Mouse (Mus musculus) heart, embryonic 11.5 days (tissue): ENCODE measurements around the gene Car15. TPM values are rescaled to one million over a fixed set of nuclear protein-coding genes. Genes with fewer than 3 reads are reported as not detected.
A peak's percentile ranks its signal among the peaks of the same experiment; 100 is the strongest.

Source experiments
- ATAC-seq: fragments of 200-750 bp; cut with Nextera tagmentation; replicated peaks from 2 replicates; pipeline ENCODE4 v1.8.0; 2017; ENCODE audit warnings: moderate library complexity; ENCODE audit not compliant: insufficient number of reproducible peaks, low FRiP score, low TSS enrichment
- H3K27ac ChIP-seq: fragments of 300-500 bp; sonication (generic); 2 replicates; pipeline ENCODE4 v1.5.1; 2014; ENCODE audit warnings: mild to moderate bottlenecking, low read depth, low read length
- H3K27me3 ChIP-seq: fragments of 300-500 bp; sonication (generic); 2 replicates; pipeline ENCODE4 v1.6.1; 2014; ENCODE audit warnings: mild to moderate bottlenecking, low read length, mixed read lengths; ENCODE audit not compliant: control insufficient read depth, insufficient read depth
- H3K36me3 ChIP-seq: fragments of 300-500 bp; sonication (generic); 2 replicates; pipeline ENCODE4 v1.6.1; 2014; ENCODE audit warnings: mild to moderate bottlenecking, low read length, moderate library complexity, mixed read lengths; ENCODE audit not compliant: control insufficient read depth, insufficient read depth
- H3K4me1 ChIP-seq: fragments of 300-500 bp; sonication (generic); 2 replicates; pipeline ENCODE4 v1.6.1; 2014; ENCODE audit warnings: low read length; ENCODE audit not compliant: control insufficient read depth, insufficient read depth
- H3K4me2 ChIP-seq: fragments of 300-500 bp; sonication (generic); 2 replicates; pipeline ENCODE4 v1.6.1; 2014; ENCODE audit warnings: mild to moderate bottlenecking, moderate library complexity
- H3K4me3 ChIP-seq: fragments of 300-500 bp; sonication (generic); 2 replicates; pipeline ENCODE4 v1.5.1; 2014; ENCODE audit warnings: low read depth, low read length
- H3K9ac ChIP-seq: fragments of 300-500 bp; sonication (generic); 2 replicates; pipeline ENCODE4 v1.6.1; 2014; ENCODE audit warnings: mild to moderate bottlenecking, low read depth, low read length, moderate library complexity
- H3K9me3 ChIP-seq: fragments of 300-500 bp; sonication (generic); replicated peaks from 2 replicates; pipeline ENCODE4 v1.6.1; 2016; ENCODE audit warnings: low read length; ENCODE audit not compliant: control insufficient read depth
- WGBS: fragments of 180-500 bp; shearing (Covaris S2); extraction: QIAGEN DNeasy Blood & Tissue Kit; methylation state at CpG from one replicate; pipeline ENCODE4 v1.1.7; 2014; ENCODE audit not compliant: insufficient replicate concordance; 5-methylcytosine and 5-hydroxymethylcytosine counted together
- polyA plus RNA-seq: library from polyadenylated mRNA; unstranded; fragments of >200 nt; fragmentation: Nextera tagmentation; extraction: Ambion mirVana; gene quantifications from 2 replicates; pipeline ENCODE4 v1.2.1, GENCODE M21; 2014

Car15 gene
- polyA plus RNA-seq, 1 experiment from 2014 or later, result 1.9 TPM

GRCm38 (mm10) chr16:17812120-17812519 is 26.0 kb downstream of the Car15 start:
- H3K27ac ChIP-seq, result no peak overlapping the region
- no peak for ATAC-seq

GRCm38 (mm10) chr16:17809711-17810110 is 28.5 kb downstream of the Car15 start:
- H3K27me3 ChIP-seq, result peaks cover 40% of the 10 kb centered on the region
- H3K27ac ChIP-seq, result peak overlapping the region; percentile 57; the same call in 1 of the 2 replicates
- H3K4me3 ChIP-seq, result no peak overlapping the region
- WGBS, result 28% methylated on average over 7 of the region's 7 CpGs
- no peaks in the 10 kb centered on the region for H3K36me3 ChIP-seq
- no peak for ATAC-seq
- no peaks in the 10 kb centered on the region for H3K9me3 ChIP-seq
- peaks cover 34% of the 10 kb centered on the region for H3K4me1 ChIP-seq
- H3K4me2 ChIP-seq, result no peak overlapping the region
- H3K9ac ChIP-seq, result no peak overlapping the region

More at GRCm38 (mm10) chr16:17812120-17812519, 26.0 kb downstream of the Car15 start:
- Histone ChIP-seq H3K27me3 (peaks cover 37% of the 10 kb centered on the region), H3K9ac (no peak overlapping the region), H3K36me3 (no peaks in the 10 kb centered on the region), H3K4me3 (no peak overlapping the region), H3K4me2 (no peak overlapping the region), H3K4me1 (peaks cover 29% of the 10 kb centered on the region), H3K9me3 (no peaks in the 10 kb centered on the region)
- 3% methylated on average over 5 of the region's 5 CpGs for WGBS

GRCm38 (mm10) chr16:17809125-17809524 is 29.0 kb downstream of the Car15 start:
- Histone ChIP-seq H3K4me1 (peaks cover 40% of the 10 kb centered on the region), H3K36me3 (no peaks in the 10 kb centered on the region), H3K27ac (no peak overlapping the region), H3K4me2 (no peak overlapping the region), H3K4me3 (no peak overlapping the region), H3K9ac (no peak overlapping the region), H3K9me3 (no peaks in the 10 kb centered on the region), H3K27me3 (peaks cover 43% of the 10 kb centered on the region)
- ATAC-seq, result no peak
- WGBS, result 71% methylated on average over 4 of the region's 4 CpGs

- peak overlapping the region; percentile 49 for H3K4me3 ChIP-seq
- H3K27ac ChIP-seq, result peak overlapping the region; percentile 41; the same call in 1 of the 2 replicates
- H3K4me1 ChIP-seq, result peaks cover 52% of the 10 kb centered on the region
- WGBS, result 3% methylated on average over 61 of the region's 73 CpGs
- H3K4me2 ChIP-seq, result peak overlapping the region; percentile 94
- no peaks in the 10 kb centered on the region for H3K36me3 ChIP-seq
- peak; percentile 43; the same call in 1 of the 2 replicates for ATAC-seq
- no peaks in the 10 kb centered on the region for H3K9me3 ChIP-seq
- peaks cover 53% of the 10 kb centered on the region for H3K27me3 ChIP-seq
- H3K9ac ChIP-seq, result peak overlapping the region; percentile 79
These were observed 30.8 kb downstream of the Car15 start for GRCm38 (mm10) chr16:17807192-17808009.

- peaks cover 57% of the 10 kb centered on the region for H3K4me1 ChIP-seq
- H3K4me2 ChIP-seq, result peak overlapping the region; percentile 94
- peaks cover 60% of the 10 kb centered on the region for H3K27me3 ChIP-seq
- no peaks in the 10 kb centered on the region for H3K9me3 ChIP-seq
- no peak for ATAC-seq
- H3K9ac ChIP-seq, result peak overlapping the region; percentile 79
- no peaks in the 10 kb centered on the region for H3K36me3 ChIP-seq
- no peak overlapping the region; the same call in 1 of the 2 replicates for H3K27ac ChIP-seq
- H3K4me3 ChIP-seq, result peak overlapping the region; percentile 49
- 7% methylated on average over 47 of the region's 50 CpGs for WGBS
These were observed 31.5 kb downstream of the Car15 start for GRCm38 (mm10) chr16:17806581-17807191.

- Histone ChIP-seq H3K27ac (no peak overlapping the region), H3K4me2 (peak overlapping the region; percentile 70), H3K9ac (peak overlapping the region; percentile 39; the same call in 1 of the 2 replicates), H3K27me3 (peaks cover 64% of the 10 kb centered on the region), H3K36me3 (no peaks in the 10 kb centered on the region), H3K9me3 (no peaks in the 10 kb centered on the region), H3K4me3 (peak overlapping the region; percentile 39; the same call in 1 of the 2 replicates), H3K4me1 (peaks cover 58% of the 10 kb centered on the region)
- 20% methylated on average over 7 of the region's 7 CpGs for WGBS
- ATAC-seq, result no peak
These were observed 33.2 kb downstream of the Car15 start for GRCm38 (mm10) chr16:17804982-17805381.

GRCm38 (mm10) chr16:17804449-17804912 is 33.7 kb downstream of the Car15 start:
- Histone ChIP-seq H3K4me3 (peak overlapping the region; percentile 39), H3K9ac (peak overlapping the region; percentile 39; the same call in 1 of the 2 replicates), H3K4me2 (peak overlapping the region; percentile 70), H3K36me3 (no peaks in the 10 kb centered on the region), H3K4me1 (peaks cover 54% of the 10 kb centered on the region), H3K27ac (no peak overlapping the region), H3K9me3 (no peaks in the 10 kb centered on the region), H3K27me3 (peaks cover 67% of the 10 kb centered on the region)
- WGBS, result 4% methylated on average over 33 of the region's 33 CpGs
- no peak for ATAC-seq

GRCm38 (mm10) chr16:17803675-17804448 is 34.3 kb downstream of the Car15 start:
- Histone ChIP-seq H3K4me2 (peak overlapping the region; percentile 74), H3K4me1 (peaks cover 49% of the 10 kb centered on the region), H3K4me3 (peak overlapping the region; percentile 39), H3K27ac (no peak overlapping the region), H3K36me3 (no peaks in the 10 kb centered on the region), H3K9ac (no peak overlapping the region; the same call in 1 of the 2 replicates), H3K27me3 (peaks cover 74% of the 10 kb centered on the region), H3K9me3 (no peaks in the 10 kb centered on the region)
- ATAC-seq, result no peak
- WGBS, result 14% methylated on average over 33 of the region's 33 CpGs
